Mouse (Mus musculus): Measurements from ENCODE around the gene Stk38l. TPM values are rescaled to one million over a fixed set of nuclear protein-coding genes. Genes with fewer than 3 reads are reported as not detected.

The Stk38l gene
- polyA plus RNA-seq, 1 experiment from 2014 or later = 13.1 TPM

GRCm38 (mm10) chr6:146821958-146822357 lies 97.2 kb downstream of the Stk38l start:
- Histone ChIP-seq H3K9ac (ENCODE audit: low read depth, low read length) (no peak overlapping the region), H3K27ac (no peak overlapping the region), H3K4me1 (replicated peaks; ENCODE audit: insufficient read depth, low read length) (no peaks in the 10 kb centered on the region), H3K27me3 (ENCODE audit: insufficient read depth, low read length) (no peaks in the 10 kb centered on the region), H3K36me3 (ENCODE audit: insufficient read depth, low read length) (no peaks in the 10 kb centered on the region), H3K9me3 (replicated peaks; ENCODE audit: low read length) (no peaks in the 10 kb centered on the region), H3K4me2 (ENCODE audit: low read length) (no peak overlapping the region), H3K4me3 (replicated peaks; ENCODE audit: low read depth, low read length) (no peak overlapping the region)
- ATAC-seq (replicated peaks; ENCODE audit: low FRiP score, low read depth) = no peak
- no peak for DNase-seq (ENCODE audit: low spot score)
- no peak for TF ChIP-seq CTCF (IDR thresholded peaks at IDR 0.05; ENCODE audit: low read depth)
- WGBS = 89% methylated on average over 13 of the region's 13 CpGs

- WGBS = 37% methylated on average over 16 of the region's 16 CpGs
- TF ChIP-seq CTCF (IDR thresholded peaks at IDR 0.05; ENCODE audit: low read depth) = peak; percentile 97
- DNase-seq (ENCODE audit: low spot score) (peak; percentile 75), ATAC-seq (replicated peaks; ENCODE audit: low FRiP score, low read depth) (peak; percentile 62)
- no peak overlapping the region for H3K4me3 ChIP-seq (replicated peaks; ENCODE audit: low read depth, low read length)
- H3K27me3 ChIP-seq (ENCODE audit: insufficient read depth, low read length) = no peaks in the 10 kb centered on the region
- H3K9me3 ChIP-seq (replicated peaks; ENCODE audit: low read length) = no peaks in the 10 kb centered on the region
- no peaks in the 10 kb centered on the region for H3K36me3 ChIP-seq (ENCODE audit: insufficient read depth, low read length)
- no peaks in the 10 kb centered on the region for H3K4me1 ChIP-seq (replicated peaks; ENCODE audit: insufficient read depth, low read length)
- H3K4me2 ChIP-seq (ENCODE audit: low read length) = no peak overlapping the region
- no peak overlapping the region for H3K27ac ChIP-seq
- no peak overlapping the region for H3K9ac ChIP-seq (ENCODE audit: low read depth, low read length)
These were observed 100.1 kb downstream of the Stk38l start for GRCm38 (mm10) chr6:146824727-146825486.

- 79% methylated on average over 1 of the region's 1 CpGs for WGBS
- Histone ChIP-seq H3K36me3 (ENCODE audit: insufficient read depth, low read length) (no peaks in the 10 kb centered on the region), H3K4me2 (ENCODE audit: low read length) (no peak overlapping the region), H3K9me3 (replicated peaks; ENCODE audit: low read length) (no peaks in the 10 kb centered on the region), H3K27me3 (ENCODE audit: insufficient read depth, low read length) (no peaks in the 10 kb centered on the region), H3K9ac (ENCODE audit: low read depth, low read length) (no peak overlapping the region), H3K27ac (no peak overlapping the region), H3K4me1 (replicated peaks; ENCODE audit: insufficient read depth, low read length) (no peaks in the 10 kb centered on the region), H3K4me3 (replicated peaks; ENCODE audit: low read depth, low read length) (no peak overlapping the region)
- ATAC-seq (replicated peaks; ENCODE audit: low FRiP score, low read depth) = 0 out of 2 replicates have a peak, but pooled peaks have one; percentile 15
- no peak for TF ChIP-seq CTCF (IDR thresholded peaks at IDR 0.05; ENCODE audit: low read depth)
- no peak for DNase-seq (ENCODE audit: low spot score)
These were observed 100.6 kb downstream of the Stk38l start for GRCm38 (mm10) chr6:146825487-146825773.

Other genes with a start within 250 kb of the Stk38l start
- 17.3 and 17.4 TPM in 2 replicates for gene Itpr2, start 222.8 kb upstream of the Stk38l start, polyA plus RNA-seq (2015; fragmentation: Nextera tagmentation; extraction: Ambion mirVana)
- 91.1 and 95.4 TPM in 2 replicates for gene Fgfr1op2, start 147.8 kb upstream of the Stk38l start, polyA plus RNA-seq (2015; fragmentation: Nextera tagmentation; extraction: Ambion mirVana)
- gene Ints13, start 147.2 kb upstream of the Stk38l start, polyA plus RNA-seq (2015; fragmentation: Nextera tagmentation; extraction: Ambion mirVana) = 49.4 and 53.7 TPM in 2 replicates
- 144 and 153 TPM in 2 replicates for gene Med21, start 82.4 kb upstream of the Stk38l start, polyA plus RNA-seq (2015; fragmentation: Nextera tagmentation; extraction: Ambion mirVana)
- 37.8 and 38.3 TPM in 2 replicates for gene Tm7sf3, start 82.2 kb upstream of the Stk38l start, polyA plus RNA-seq (2015; fragmentation: Nextera tagmentation; extraction: Ambion mirVana)
- 1.2 and 1.8 TPM in 2 replicates for gene Arntl2, start 71.1 kb downstream of the Stk38l start, polyA plus RNA-seq (2015; fragmentation: Nextera tagmentation; extraction: Ambion mirVana)
- not detected in 2 replicates for gene Smco2, start 125.1 kb downstream of the Stk38l start, polyA plus RNA-seq (2015; fragmentation: Nextera tagmentation; extraction: Ambion mirVana)
- 55.9 and 60.2 TPM in 2 replicates for gene Ppfibp1, start 163.5 kb downstream of the Stk38l start, polyA plus RNA-seq (2015; fragmentation: Nextera tagmentation; extraction: Ambion mirVana)
- gene 1700034J05Rik, start 229.4 kb downstream of the Stk38l start, polyA plus RNA-seq (2015; fragmentation: Nextera tagmentation; extraction: Ambion mirVana) = 0.09 TPM in 1 of 2 replicates, not detected in the other